Mouse (Mus musculus) lung, embryonic 14.5 days (tissue): ENCODE measurements around the gene Lrit2. TPM values are rescaled to one million over a fixed set of nuclear protein-coding genes. Genes with fewer than 3 reads are reported as not detected.

Source experiments
- ATAC-seq: fragments of 200-750 bp; cut with Nextera tagmentation; 2 replicates; pipeline ENCODE4 v1.8.0; 2017; ENCODE audit warnings: mild to moderate bottlenecking, moderate TSS enrichment, moderate library complexity; ENCODE audit not compliant: insufficient read depth
- DNase-seq: peaks from one replicate; pipeline ENCODE4 v3.0.0-alpha.2; 2015
- H3K27ac ChIP-seq: fragments of 300-500 bp; sonication (generic); 2 replicates; pipeline ENCODE4 v1.5.1; 2014; ENCODE audit warnings: low read depth, mild to moderate bottlenecking, moderate library complexity
- H3K27me3 ChIP-seq: fragments of 300-500 bp; sonication (generic); 2 replicates; pipeline ENCODE4 v1.6.1; 2014; ENCODE audit warnings: low read length, control low read depth; ENCODE audit not compliant: insufficient read depth
- H3K36me3 ChIP-seq: fragments of 300-500 bp; sonication (generic); 2 replicates; pipeline ENCODE4 v1.6.1; 2014; ENCODE audit warnings: control low read depth; ENCODE audit not compliant: insufficient read depth
- H3K4me1 ChIP-seq: fragments of 300-500 bp; sonication (generic); 2 replicates; pipeline ENCODE4 v1.6.1; 2014; ENCODE audit warnings: antibody characterized with exemption, control low read depth; ENCODE audit not compliant: insufficient read depth
- H3K4me2 ChIP-seq: fragments of 300-500 bp; sonication (generic); 2 replicates; pipeline ENCODE4 v1.6.1; 2014; ENCODE audit warnings: mild to moderate bottlenecking
- H3K4me3 ChIP-seq: fragments of 300-500 bp; sonication (generic); 2 replicates; pipeline ENCODE4 v1.5.1; 2014; ENCODE audit warnings: low read depth, low read length
- H3K9ac ChIP-seq: fragments of 300-500 bp; sonication (generic); 2 replicates; pipeline ENCODE4 v1.6.1; 2014
- H3K9me3 ChIP-seq: fragments of 300-500 bp; sonication (generic); 2 replicates; pipeline ENCODE4 v1.6.1; 2016; ENCODE audit warnings: low read depth, low read length, control low read depth
- CTCF ChIP-seq: IDR thresholded peaks from 2 replicates; pipeline ENCODE4 v1.5.1; 2016; ENCODE audit warnings: antibody characterized with exemption, low read depth
- WGBS: fragments of 180-500 bp; shearing (Covaris S2); extraction: QIAGEN DNeasy Blood & Tissue Kit; methylation state at CpG from one replicate; pipeline ENCODE4 v1.1.7; 2014; 5-methylcytosine and 5-hydroxymethylcytosine counted together
- polyA plus RNA-seq: library from polyadenylated mRNA; unstranded; fragments of >200 nt; fragmentation: Nextera tagmentation; extraction: Ambion mirVana; gene quantifications from 2 replicates; pipeline ENCODE4 v1.2.1, GENCODE M21; 2014

Gene Lrit2
- polyA plus RNA-seq, 1 experiment from 2014 or later, result not detected

DNA sequence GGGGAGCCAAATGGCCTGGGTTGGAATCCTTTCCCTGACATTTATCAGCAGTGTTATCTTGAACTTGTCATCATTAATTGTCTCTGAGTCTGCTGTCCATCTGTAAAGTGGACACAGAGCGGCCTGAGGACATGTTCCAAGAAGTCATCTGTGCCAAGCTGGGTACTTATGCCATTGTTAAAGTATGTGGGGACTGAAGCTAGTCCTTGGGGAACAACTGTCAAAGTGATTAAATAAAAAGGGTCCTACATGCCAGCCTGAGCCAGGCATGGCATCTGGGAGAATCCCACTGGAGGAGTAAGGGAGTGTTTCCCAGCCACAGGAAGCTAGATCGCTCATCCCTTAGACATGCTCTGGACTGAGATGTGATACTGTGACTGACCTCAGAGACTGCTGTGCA lies 42.7 kb downstream of the Lrit2 start:
- ATAC-seq, result no peak
- WGBS, result 75% methylated on average over 2 of the region's 2 CpGs
- Histone ChIP-seq H3K27ac (no peak overlapping the region), H3K4me2 (no peak overlapping the region), H3K4me1 (no peaks in the 10 kb centered on the region), H3K9ac (no peak overlapping the region), H3K36me3 (no peaks in the 10 kb centered on the region), H3K4me3 (no peak overlapping the region), H3K27me3 (no peaks in the 10 kb centered on the region), H3K9me3 (no peaks in the 10 kb centered on the region)
- DNase-seq, result no peak
- no peak for TF ChIP-seq CTCF

DNA sequence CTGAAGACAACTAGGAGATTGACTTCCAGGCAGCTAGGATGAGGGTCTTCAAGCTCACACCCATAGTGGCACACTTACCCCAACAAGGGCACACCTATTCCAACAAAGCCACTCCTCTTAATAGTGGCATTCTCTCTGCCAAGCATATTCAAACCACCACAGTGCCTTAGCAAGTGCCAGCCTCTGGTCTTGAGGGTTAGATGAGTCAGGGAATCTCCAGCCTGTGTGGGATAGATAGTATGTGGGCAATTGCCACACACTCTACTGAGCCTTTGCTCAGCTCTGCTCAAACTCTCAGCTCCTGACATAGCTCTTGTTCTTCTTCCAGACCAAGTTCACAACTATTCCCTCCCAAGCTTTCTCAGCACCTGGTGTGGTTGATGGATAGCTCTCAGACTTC lies 43.6 kb downstream of the Lrit2 start:
- TF ChIP-seq CTCF, result no peak
- Histone ChIP-seq H3K4me3 (no peak overlapping the region), H3K9me3 (no peaks in the 10 kb centered on the region), H3K27me3 (no peaks in the 10 kb centered on the region), H3K9ac (no peak overlapping the region), H3K4me1 (no peaks in the 10 kb centered on the region), H3K36me3 (no peaks in the 10 kb centered on the region), H3K27ac (no peak overlapping the region), H3K4me2 (no peak overlapping the region)
- ATAC-seq, result no peak
- no peak for DNase-seq

DNA sequence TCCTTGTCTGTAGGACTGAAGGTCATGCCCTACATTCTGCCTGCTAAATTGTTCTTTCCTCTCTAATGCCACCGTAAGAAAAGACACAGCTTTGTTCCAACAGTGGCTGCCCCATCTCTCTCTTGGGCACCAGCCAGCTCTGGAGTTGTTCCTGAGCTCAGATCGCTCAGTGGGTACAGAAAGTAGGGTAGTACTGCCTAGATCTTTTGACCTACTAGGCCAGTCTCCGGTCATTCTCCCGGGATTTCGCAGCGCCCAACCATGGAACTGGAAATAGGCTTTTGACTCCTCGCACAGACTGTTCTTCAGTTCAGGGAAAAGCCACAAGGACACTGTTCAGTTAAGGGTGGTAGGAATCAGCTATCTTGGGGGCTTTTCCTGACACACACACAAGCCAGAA lies 45.2 kb downstream of the Lrit2 start:
- DNase-seq, result no peak
- TF ChIP-seq CTCF, result no peak
- WGBS, result 89% methylated on average over 7 of the region's 7 CpGs
- ATAC-seq, result no peak
- Histone ChIP-seq H3K27ac (no peak overlapping the region), H3K9me3 (no peaks in the 10 kb centered on the region), H3K4me1 (no peaks in the 10 kb centered on the region), H3K36me3 (no peaks in the 10 kb centered on the region), H3K4me2 (no peak overlapping the region), H3K9ac (no peak overlapping the region), H3K27me3 (no peaks in the 10 kb centered on the region), H3K4me3 (no peak overlapping the region)

DNA sequence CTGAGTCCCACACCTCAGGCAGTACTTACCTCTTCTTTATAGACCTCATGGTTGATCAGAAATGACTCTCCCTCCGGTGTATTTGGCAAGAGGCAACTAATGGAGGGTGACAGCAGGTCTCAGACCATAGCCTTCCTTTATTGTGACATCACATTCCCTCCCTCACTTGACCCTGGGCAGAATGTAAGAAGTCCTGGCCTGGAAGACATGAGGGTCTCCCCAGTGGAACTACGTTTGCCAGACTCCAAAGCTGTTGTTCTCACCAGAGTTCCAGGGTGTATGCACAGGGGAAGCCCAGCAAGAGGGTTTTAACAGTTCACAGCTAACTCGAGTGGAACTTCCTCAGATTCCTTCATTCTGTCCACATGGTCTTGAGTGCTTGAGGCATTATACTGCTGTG lies 46.2 kb downstream of the Lrit2 start, which contains the start of gene 2610528A11Rik:
TSS of gene 2610528A11Rik (minus strand) at position 101 of the 400 bp plus-strand sequence.
- ATAC-seq (no peak), DNase-seq (no peak)
- H3K27me3 ChIP-seq, result no peaks in the 10 kb centered on the region
- H3K9ac ChIP-seq, result no peak within 1 kb of the TSS
- H3K4me2 ChIP-seq, result no peak within 1 kb of the TSS
- no peak within 1 kb of the TSS for H3K4me3 ChIP-seq
- WGBS, result 60% methylated on average over 3 of the region's 3 CpGs
- H3K36me3 ChIP-seq, result no peaks in the 10 kb centered on the region
- no peak within 1 kb of the TSS for H3K27ac ChIP-seq
- H3K9me3 ChIP-seq, result no peaks in the 10 kb centered on the region
- TF ChIP-seq CTCF, result no peak
- no peaks in the 10 kb centered on the region for H3K4me1 ChIP-seq

DNA sequence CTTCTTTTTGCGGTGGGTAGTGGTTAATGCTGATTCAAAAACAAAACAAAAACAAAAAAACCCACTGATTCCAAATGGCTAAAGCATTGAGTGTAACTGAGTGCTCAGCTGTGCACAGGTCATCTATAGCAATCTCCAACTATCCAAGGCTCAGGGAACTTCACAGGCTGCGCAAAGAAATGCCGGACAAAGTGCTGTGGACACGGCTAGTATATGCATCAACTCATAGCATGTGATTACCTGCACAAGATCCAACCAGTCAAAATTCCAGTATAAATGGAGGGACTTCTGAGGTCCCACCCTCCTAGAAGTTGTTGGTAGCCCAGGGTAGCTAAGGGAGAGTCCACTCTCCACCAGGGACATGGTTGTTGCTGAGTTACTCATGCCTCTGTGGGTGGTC lies 51.5 kb downstream of the Lrit2 start:
- WGBS, result 95% methylated on average over 4 of the region's 4 CpGs
- Histone ChIP-seq H3K4me3 (no peak overlapping the region), H3K27me3 (no peaks in the 10 kb centered on the region), H3K4me2 (no peak overlapping the region), H3K9ac (no peak overlapping the region), H3K36me3 (peaks cover 29% of the 10 kb centered on the region), H3K9me3 (no peaks in the 10 kb centered on the region), H3K27ac (no peak overlapping the region), H3K4me1 (no peaks in the 10 kb centered on the region)
- ATAC-seq (no peak), DNase-seq (no peak)
- TF ChIP-seq CTCF, result no peak

Other genes starting within 250 kb of the Lrit2 start
- gene Ccser2, start 99.2 kb upstream of the Lrit2 start, polyA plus RNA-seq, result 33.9 and 34.8 TPM in 2 replicates
- gene Rgr, start 19.0 kb upstream of the Lrit2 start, polyA plus RNA-seq, result not detected in 2 replicates
- gene Lrit1, start 13.1 kb upstream of the Lrit2 start, polyA plus RNA-seq, result not detected in 2 replicates
- not detected in 2 replicates for gene Cdhr1, start 30.4 kb downstream of the Lrit2 start, polyA plus RNA-seq
- gene 2610528A11Rik, start 46.1 kb downstream of the Lrit2 start, polyA plus RNA-seq, result 0.28 and 0.37 TPM in 2 replicates
- gene Ghitm, start 67.3 kb downstream of the Lrit2 start, polyA plus RNA-seq, result 186 and 193 TPM in 2 replicates